Mouse (Mus musculus) embryonic facial prominence, embryonic 14.5 days (tissue): ENCODE results near the gene Shf. TPM values are rescaled to one million over a fixed set of nuclear protein-coding genes. Genes with fewer than 3 reads are reported as not detected.
A peak's percentile ranks its signal among the peaks of the same experiment; 100 is the strongest.
"Not testable (repeated sequence)": the region's sequence is repeated elsewhere in the genome, so short reads cannot be mapped to it uniquely, and the experiment has no call there.

Source experiments
- ATAC-seq: fragments of 200-750 bp; cut with Nextera tagmentation; 2 replicates; pipeline ENCODE4 v1.8.0; 2017; ENCODE audit warnings: low read depth, moderate number of reproducible peaks, moderate TSS enrichment
- DNase-seq: peaks from one replicate; pipeline ENCODE4 v3.0.0-alpha.2; 2015; ENCODE audit warnings: low spot score
- H3K27ac ChIP-seq: fragments of 300-500 bp; sonication (generic); replicated peaks from 2 replicates; pipeline ENCODE4 v1.5.1; 2014; ENCODE audit warnings: low read depth, mild to moderate bottlenecking, low read length, moderate library complexity
- H3K27me3 ChIP-seq: fragments of 300-500 bp; sonication (generic); replicated peaks from 2 replicates; pipeline ENCODE4 v1.6.1; 2014; ENCODE audit warnings: low read length; ENCODE audit not compliant: control insufficient read depth, insufficient read depth
- H3K36me3 ChIP-seq: fragments of 300-500 bp; sonication (generic); 2 replicates; pipeline ENCODE4 v1.6.1; 2014; ENCODE audit warnings: low read length, mixed read lengths; ENCODE audit not compliant: control insufficient read depth, insufficient read depth
- H3K4me1 ChIP-seq: fragments of 300-500 bp; sonication (generic); 2 replicates; pipeline ENCODE4 v1.6.1; 2014; ENCODE audit warnings: antibody characterized with exemption, low read length; ENCODE audit not compliant: control insufficient read depth, insufficient read depth
- H3K4me2 ChIP-seq: fragments of 300-500 bp; sonication (generic); 2 replicates; pipeline ENCODE4 v1.6.1; 2014; ENCODE audit warnings: low read depth, mild to moderate bottlenecking, low read length, moderate library complexity, mixed read lengths
- H3K4me3 ChIP-seq: fragments of 300-500 bp; sonication (generic); 2 replicates; pipeline ENCODE4 v1.5.1; 2014; ENCODE audit warnings: low read depth, mild to moderate bottlenecking, low read length
- H3K9ac ChIP-seq: fragments of 300-500 bp; sonication (generic); 2 replicates; pipeline ENCODE4 v1.6.1; 2014; ENCODE audit warnings: low read depth, mild to moderate bottlenecking, low read length, moderate library complexity, mixed read lengths
- H3K9me3 ChIP-seq: fragments of 300-500 bp; sonication (generic); 2 replicates; pipeline ENCODE4 v1.6.1; 2016; ENCODE audit warnings: low read length; ENCODE audit not compliant: control insufficient read depth
- WGBS: fragments of 180-500 bp; shearing (Covaris S2); extraction: QIAGEN DNeasy Blood & Tissue Kit; methylation state at CpG from one replicate; pipeline ENCODE4 v1.1.7; 2014; 5-methylcytosine and 5-hydroxymethylcytosine counted together
- polyA plus RNA-seq: library from polyadenylated mRNA; unstranded; fragments of >200 nt; fragmentation: Nextera tagmentation; extraction: Ambion mirVana; gene quantifications from 2 replicates; pipeline ENCODE4 v1.2.1, GENCODE M21; 2014

Shf gene
- polyA plus RNA-seq, 1 experiment from 2014 or later: 5.5 TPM

DNA sequence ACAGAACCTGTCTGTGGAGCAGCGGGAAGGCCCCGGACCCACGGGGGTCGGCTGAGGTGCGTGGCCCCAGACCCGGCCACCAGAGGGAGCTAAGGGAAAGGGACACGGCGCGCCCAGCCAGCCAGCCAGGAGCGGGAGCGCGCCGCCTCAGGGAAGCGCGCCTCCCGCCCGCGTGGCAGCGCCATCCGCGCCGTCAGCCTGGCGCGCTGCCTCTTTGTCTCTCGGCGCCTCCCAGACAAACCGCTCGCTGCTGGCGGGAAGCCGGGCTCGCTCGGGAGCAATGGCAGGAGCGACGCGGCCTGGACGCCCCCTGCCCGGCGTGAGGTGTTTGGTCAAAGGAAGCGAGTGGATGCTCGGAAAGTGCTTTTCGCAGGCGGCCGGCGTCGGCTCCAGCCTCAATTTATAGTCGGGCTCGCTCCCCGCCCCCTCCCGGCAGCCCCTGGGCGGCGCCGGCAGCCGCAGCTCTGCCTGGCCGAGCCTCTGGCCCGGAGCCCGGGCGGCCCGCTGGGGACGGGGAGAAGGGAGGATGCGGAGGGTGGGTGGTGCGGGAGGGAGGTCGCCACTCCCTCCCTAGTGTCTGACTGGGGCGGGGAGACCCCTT, 20.3 kb downstream of the Shf start:
- peak overlapping the region; percentile 61 for H3K4me3 ChIP-seq
- peak overlapping the region; percentile 91 for H3K9ac ChIP-seq
- peaks cover 18% of the 10 kb centered on the region for H3K4me1 ChIP-seq
- H3K4me2 ChIP-seq: peak overlapping the region; percentile 79
- ATAC-seq (peak; percentile 88), DNase-seq (peak; percentile 91)
- H3K9me3 ChIP-seq: no peaks in the 10 kb centered on the region
- peaks cover 8% of the 10 kb centered on the region for H3K36me3 ChIP-seq
- under 1% methylated on average over 34 of the region's 63 CpGs for WGBS
- H3K27me3 ChIP-seq: no peaks in the 10 kb centered on the region
- H3K27ac ChIP-seq: peak overlapping the region; percentile 98

DNA sequence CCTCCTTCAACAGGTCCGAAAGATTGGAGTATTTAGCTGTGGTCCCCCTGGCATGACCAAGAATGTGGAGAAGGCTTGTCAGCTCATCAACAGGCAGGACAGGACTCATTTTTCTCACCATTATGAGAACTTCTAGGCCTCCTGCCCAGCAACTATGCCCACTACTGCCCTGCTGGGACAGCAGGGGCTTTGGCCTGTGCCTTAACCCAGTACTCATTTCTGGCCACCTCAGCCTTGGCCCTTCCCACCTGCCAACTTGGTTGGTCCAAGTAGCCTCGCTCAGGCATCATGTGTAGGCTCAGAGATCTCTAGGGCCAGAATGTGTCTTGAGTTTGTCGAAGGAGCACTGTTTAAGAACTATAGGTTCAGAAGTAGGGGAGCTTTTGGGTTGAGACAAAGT, 21.7 kb downstream of the Shf start:
- no peak for ATAC-seq
- Histone ChIP-seq H3K4me2 (no peak overlapping the region), H3K4me3 (no peak overlapping the region), H3K9ac (no peak overlapping the region), H3K9me3 (no peaks in the 10 kb centered on the region), H3K36me3 (no peaks in the 10 kb centered on the region), H3K27ac (no peak overlapping the region), H3K27me3 (no peaks in the 10 kb centered on the region), H3K4me1 (peaks cover 16% of the 10 kb centered on the region)
- DNase-seq: no peak
- WGBS: 92% methylated on average over 3 of the region's 3 CpGs

GRCm38 (mm10) chr2:122346164-122346563, 22.8 kb downstream of the Shf start:
- WGBS: 96% methylated on average over 6 of the region's 6 CpGs
- not testable (repeated sequence) for DNase-seq, H3K9me3 ChIP-seq, H3K4me3 ChIP-seq, H3K4me2 ChIP-seq, H3K9ac ChIP-seq, ATAC-seq, H3K36me3 ChIP-seq, H3K4me1 ChIP-seq, H3K27me3 ChIP-seq
- peak overlapping the region; percentile 63; the same call in 1 of the 2 replicates for H3K27ac ChIP-seq

GRCm38 (mm10) chr2:122345106-122345893, 23.7 kb downstream of the Shf start:
- peaks cover 5% of the 10 kb centered on the region for H3K4me1 ChIP-seq
- H3K36me3 ChIP-seq: no peaks in the 10 kb centered on the region
- H3K27me3 ChIP-seq: no peaks in the 10 kb centered on the region
- no peaks in the 10 kb centered on the region for H3K9me3 ChIP-seq
- H3K4me3 ChIP-seq: no peak overlapping the region
- 73% methylated on average over 6 of the region's 6 CpGs for WGBS
- no peak overlapping the region for H3K4me2 ChIP-seq
- no peak overlapping the region for H3K9ac ChIP-seq
- H3K27ac ChIP-seq: peak overlapping the region; percentile 63; the same call in 1 of the 2 replicates
- DNase-seq (peak; percentile 84), ATAC-seq (peak; percentile 20)

- Histone ChIP-seq H3K36me3 (no peaks in the 10 kb centered on the region), H3K4me3 (no peak overlapping the region), H3K27ac (no peak overlapping the region), H3K9me3 (no peaks in the 10 kb centered on the region), H3K27me3 (no peaks in the 10 kb centered on the region), H3K4me1 (no peaks in the 10 kb centered on the region; the same call in 1 of the 2 replicates), H3K4me2 (peak overlapping the region; percentile 34), H3K9ac (no peak overlapping the region)
- WGBS: 59% methylated on average over 21 of the region's 21 CpGs
- DNase-seq (no peak), ATAC-seq (no peak)
These were observed 31.7 kb downstream of the Shf start for GRCm38 (mm10) chr2:122337291-122337690.

DNA sequence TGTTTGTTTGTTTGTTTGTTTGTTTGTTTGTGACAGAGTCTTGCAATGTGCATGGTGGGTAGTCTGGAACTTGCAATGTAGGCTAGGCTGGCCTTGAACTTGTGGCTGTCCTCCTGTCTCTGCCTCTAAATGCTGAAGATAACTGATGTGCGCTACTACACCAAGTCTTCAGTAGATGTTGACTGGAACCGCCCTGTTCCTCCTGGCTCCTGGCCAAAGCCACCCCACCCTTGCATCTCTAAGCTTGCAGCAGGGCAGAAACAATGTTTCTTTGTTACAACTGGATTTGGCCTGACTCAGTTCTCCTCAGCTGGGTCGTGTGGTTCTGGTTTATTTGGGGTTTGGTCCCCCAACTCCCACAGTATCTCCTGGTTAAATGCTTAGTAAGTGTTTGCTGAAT, 34.8 kb downstream of the Shf start:
- Histone ChIP-seq H3K36me3 (no peaks in the 10 kb centered on the region), H3K27ac (no peak overlapping the region), H3K9ac (no peak overlapping the region), H3K9me3 (no peaks in the 10 kb centered on the region), H3K4me2 (no peak overlapping the region), H3K27me3 (no peaks in the 10 kb centered on the region), H3K4me1 (no peaks in the 10 kb centered on the region; the same call in 1 of the 2 replicates), H3K4me3 (no peak overlapping the region)
- peak; percentile 69 for DNase-seq
- peak; percentile 48; the same call in 1 of the 2 replicates for ATAC-seq
- WGBS: 39% methylated on average over 3 of the region's 3 CpGs

- no peak overlapping the region for H3K4me3 ChIP-seq
These were observed 36.7 kb downstream of the Shf start for GRCm38 (mm10) chr2:122332222-122332621.

GRCm38 (mm10) chr2:122330317-122330716, 38.6 kb downstream of the Shf start:
- not testable (repeated sequence) for H3K27me3 ChIP-seq, H3K36me3 ChIP-seq, H3K9me3 ChIP-seq, DNase-seq, H3K4me3 ChIP-seq, H3K27ac ChIP-seq, H3K4me1 ChIP-seq, H3K9ac ChIP-seq, H3K4me2 ChIP-seq, ATAC-seq
- 81% methylated on average over 5 of the region's 6 CpGs for WGBS

More at GRCm38 (mm10) chr2:122332222-122332621, 36.7 kb downstream of the Shf start:
- no peak overlapping the region for H3K27ac ChIP-seq
- no peaks in the 10 kb centered on the region; the same call in 1 of the 2 replicates for H3K4me1 ChIP-seq
- peak; percentile 68 for DNase-seq
- H3K27me3 ChIP-seq: no peaks in the 10 kb centered on the region
- H3K36me3 ChIP-seq: no peaks in the 10 kb centered on the region
- H3K9ac ChIP-seq: no peak overlapping the region
- no peaks in the 10 kb centered on the region for H3K9me3 ChIP-seq
- peak; percentile 28; the same call in 1 of the 2 replicates for ATAC-seq
- H3K4me2 ChIP-seq: no peak overlapping the region
- 69% methylated on average over 3 of the region's 3 CpGs for WGBS
